ENCODE assay signal across 17 mouse cellular contexts in the genomic region with DNA sequence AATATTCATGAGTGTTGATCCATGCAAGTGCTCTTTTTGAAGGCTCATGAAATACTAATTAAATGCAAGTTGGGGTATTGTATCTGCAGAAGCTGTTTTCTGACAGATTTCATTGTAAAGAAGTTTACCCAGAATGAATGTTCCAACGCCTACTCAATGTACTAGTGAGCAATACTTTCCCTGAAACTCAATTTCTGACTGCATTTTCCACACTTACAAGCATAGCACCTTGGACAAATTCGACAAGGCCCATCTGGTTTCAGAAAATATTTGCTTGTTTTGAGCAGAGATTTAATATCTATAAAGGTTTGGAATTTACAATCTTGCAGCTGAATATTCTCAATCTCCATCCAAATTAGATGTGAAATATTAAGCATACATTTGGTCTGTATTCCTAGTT.
"Had no signal": no experiment of that assay in that cellular context is flagged by ENCODE, and none has a peak within 500 bp of the region (broad histone marks: within the 10 kb centered on the region; RNA-seq: fewer than 3 reads in every experiment).

No protein-coding gene starts in this region.

- H3K9ac ChIP-seq: intestine, embryonic 15.5 days; limb, embryonic 12.5 days; liver, embryonic 13.5 days; liver, postnatal 0 days; lung, embryonic 15.5 days; midbrain, embryonic 15.5 days; neural tube, embryonic 12.5 days; stomach, embryonic 15.5 days had no signal

- H3K4me3 ChIP-seq: intestine, embryonic 15.5 days; limb, embryonic 12.5 days; liver, embryonic 13.5 days; lung, embryonic 15.5 days; megakaryocyte, embryonic 14.5 days; midbrain, embryonic 15.5 days; neural tube, embryonic 12.5 days; stomach, embryonic 15.5 days had no signal

- H3K27ac ChIP-seq: intestine, embryonic 15.5 days; limb, embryonic 12.5 days; liver, embryonic 13.5 days; lung, embryonic 15.5 days; macrophage; midbrain, embryonic 15.5 days; neural tube, embryonic 12.5 days; stomach, embryonic 15.5 days had no signal

- H3K9me3 ChIP-seq: intestine, embryonic 15.5 days; limb, embryonic 12.5 days; liver, embryonic 13.5 days; lung, embryonic 15.5 days; midbrain, embryonic 15.5 days; neural tube, embryonic 12.5 days; stomach, embryonic 15.5 days had no signal

- ATAC-seq: intestine, embryonic 15.5 days; liver, postnatal 0 days; midbrain, embryonic 15.5 days had no signal

- H3K4me2 ChIP-seq: intestine, embryonic 15.5 days; limb, embryonic 12.5 days; liver, embryonic 13.5 days; lung, embryonic 15.5 days; midbrain, embryonic 11.5 days; midbrain, embryonic 15.5 days; neural tube, embryonic 12.5 days; stomach, embryonic 15.5 days had no signal

- H3K36me3 ChIP-seq: intestine, embryonic 15.5 days; limb, embryonic 12.5 days; liver, embryonic 13.5 days; lung, embryonic 15.5 days; midbrain, embryonic 15.5 days; neural tube, embryonic 12.5 days; stomach, embryonic 15.5 days had no signal

- DNase-seq: kidney, adult 18-20 months; kidney, postnatal 10 days; kidney, postnatal 4 days; liver; liver, embryonic 13.5 days; liver, postnatal 0 days; lung, postnatal 14 days; thymus, postnatal 14 days had no signal

- H3K27me3 ChIP-seq: intestine, embryonic 15.5 days; limb, embryonic 12.5 days; liver, embryonic 13.5 days; lung, embryonic 15.5 days; megakaryocyte, embryonic 14.5 days; midbrain, embryonic 15.5 days; neural tube, embryonic 12.5 days; stomach, embryonic 15.5 days had no signal

- H3K4me1 ChIP-seq: intestine, embryonic 15.5 days; limb, embryonic 12.5 days; liver, embryonic 13.5 days; lung, embryonic 15.5 days; midbrain, embryonic 15.5 days; neural tube, embryonic 12.5 days; stomach, embryonic 15.5 days had no signal
